Mouse (Mus musculus) kidney, postnatal 4 days (tissue): ENCODE data around the gene Ift81.
A peak's percentile ranks its signal among the peaks of the same experiment; 100 is the strongest.
"Not testable (repeated sequence)": the region's sequence is repeated elsewhere in the genome, so short reads cannot be mapped to it uniquely, and the experiment has no call there.

Experiments
- DNase-seq, 2 experiments: peaks; one replicate each; pipeline ENCODE4 v3.0.0; 2021; ENCODE audit warnings: mixed read lengths in 2 of 2

Gene Ift81

DNA sequence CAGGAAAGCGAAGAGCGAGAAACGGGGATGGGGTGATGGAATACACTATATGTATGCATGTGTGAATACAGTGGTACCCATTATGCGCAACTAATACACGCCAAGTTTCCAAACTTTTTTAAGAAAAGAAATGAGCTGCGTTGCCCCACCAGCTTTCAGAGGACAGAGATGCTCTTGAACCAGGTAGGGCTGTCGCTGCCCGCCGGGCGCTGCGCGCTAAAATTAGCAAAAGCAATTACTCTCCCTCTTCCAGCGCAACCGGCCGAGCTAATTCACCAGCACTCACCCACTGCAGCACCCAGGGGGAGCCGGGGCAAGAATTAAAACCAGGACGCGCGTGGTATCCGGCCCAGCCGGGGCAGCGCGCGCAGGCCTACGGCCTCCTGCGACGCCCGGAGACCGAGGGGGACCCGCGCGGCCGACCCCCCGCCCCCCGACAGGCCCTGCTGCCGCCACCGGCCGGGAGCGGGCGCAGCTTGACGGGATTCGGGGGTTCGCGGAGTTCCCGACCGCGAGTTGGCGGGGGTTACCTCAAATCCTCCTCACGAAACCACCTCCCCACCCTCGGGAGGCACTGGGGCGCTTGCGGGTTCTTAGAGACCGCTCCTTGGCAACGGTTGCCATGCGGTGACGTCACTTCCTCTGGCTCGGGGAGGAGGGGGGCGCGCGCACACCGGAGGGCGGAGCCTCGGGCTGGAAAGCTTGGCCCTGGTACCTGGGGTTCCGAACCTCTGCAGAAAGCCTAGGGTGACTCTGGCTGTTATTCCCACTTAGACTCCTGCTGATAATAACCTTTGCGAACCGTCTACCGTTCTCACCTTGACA lies at the start of gene Ift81:
Ift81 (minus strand) TSS at position 611 of the 825 bp plus-strand sequence.
- DNase-seq, result peak; percentile 98

DNA sequence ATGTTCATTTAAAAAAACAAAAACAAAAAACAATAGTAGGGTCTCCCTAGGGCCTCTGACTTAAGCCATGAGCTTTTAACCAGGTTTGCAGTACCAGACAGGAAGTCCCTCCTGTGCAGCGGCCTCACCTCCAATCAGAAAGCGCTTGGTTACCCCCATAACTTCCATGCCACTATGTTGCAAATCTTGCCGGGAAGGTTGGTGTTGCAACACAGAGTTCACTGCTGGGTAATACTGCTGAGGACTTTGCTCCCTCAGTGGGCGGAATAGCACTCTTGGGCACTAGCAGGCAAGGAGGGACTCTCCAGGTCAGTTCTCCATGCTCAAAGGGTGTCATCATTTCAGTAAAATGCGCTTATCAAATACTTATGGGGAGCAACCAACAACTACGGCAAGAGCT lies 48.2 kb upstream of the Ift81 start:
- DNase-seq, result no peak

DNA sequence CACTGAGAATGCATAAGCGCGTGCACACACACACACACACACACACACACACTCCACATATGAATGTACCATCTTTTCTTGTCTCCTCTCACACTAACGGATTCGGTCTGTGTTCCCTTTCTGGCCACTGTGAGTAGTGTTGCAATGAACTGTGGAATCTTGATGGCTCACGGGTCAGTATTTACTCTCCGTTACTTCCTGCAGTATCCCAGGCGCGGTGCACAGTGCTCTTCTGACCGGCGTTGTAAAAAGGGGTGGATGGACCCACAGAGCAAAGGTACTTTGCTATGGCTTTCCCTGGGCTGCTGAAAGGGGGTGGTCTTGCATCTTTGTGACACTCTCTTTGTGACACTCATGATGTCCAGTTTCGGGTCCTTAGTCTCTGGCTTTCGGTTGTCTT lies 42.5 kb upstream of the Ift81 start:
- DNase-seq, result no peak

DNA sequence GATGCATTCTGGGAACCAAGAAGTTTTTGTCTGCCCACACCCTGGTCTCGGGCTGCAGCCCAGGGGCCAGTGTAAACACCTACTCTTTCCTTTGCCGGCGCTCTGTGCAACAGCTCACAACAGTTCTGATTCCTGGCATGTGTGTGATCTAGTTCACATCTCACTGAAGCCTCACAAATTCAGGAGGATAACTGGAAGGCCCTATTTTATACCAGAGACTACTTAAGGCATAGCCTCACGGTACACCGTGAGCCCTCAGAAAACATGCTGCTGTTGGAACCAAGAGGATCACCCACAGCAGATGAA lies 39.9 kb upstream of the Ift81 start:
- no peak for DNase-seq

DNA sequence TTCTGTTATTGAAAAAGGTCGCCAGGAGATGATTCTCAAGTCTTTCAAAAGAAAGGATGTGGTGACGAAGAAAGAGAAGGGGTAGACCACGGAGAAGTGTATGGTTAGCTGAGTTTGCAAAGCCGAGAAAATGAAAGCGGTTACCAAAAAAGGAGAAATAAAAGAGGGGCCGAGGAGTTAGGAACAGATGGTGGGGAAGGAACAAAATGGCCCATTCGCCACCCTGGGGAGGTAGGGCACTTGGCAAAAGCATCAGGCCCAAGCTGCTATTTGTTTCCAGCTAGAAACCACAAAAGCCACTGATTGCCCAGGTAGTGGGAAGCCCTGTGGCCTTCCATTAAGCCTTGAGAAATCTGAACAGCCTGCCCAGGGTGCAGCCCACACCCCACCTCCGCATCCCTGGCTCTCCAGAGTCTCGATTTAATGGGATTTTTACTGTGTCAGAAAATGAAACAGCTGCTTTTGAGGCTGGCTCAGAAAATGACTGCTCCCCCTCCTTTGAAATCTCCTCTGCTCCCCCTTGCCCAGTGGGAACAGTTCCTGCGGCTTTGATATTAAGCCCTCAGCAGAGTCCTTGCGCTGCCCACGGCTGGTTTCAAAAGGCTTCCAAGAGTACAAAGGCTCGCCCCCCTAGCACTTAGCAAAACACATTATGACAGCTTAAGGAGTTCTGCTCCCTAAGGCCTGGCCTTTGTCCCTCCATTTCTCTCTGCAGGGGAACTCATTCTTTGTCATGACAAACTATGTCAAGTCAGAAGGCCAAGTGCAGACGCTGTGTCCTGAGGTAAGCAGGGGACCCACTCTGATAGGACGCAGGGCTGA lies 39.3 kb upstream of the Ift81 start:
- peak; percentile 43 to 59 for DNase-seq

DNA sequence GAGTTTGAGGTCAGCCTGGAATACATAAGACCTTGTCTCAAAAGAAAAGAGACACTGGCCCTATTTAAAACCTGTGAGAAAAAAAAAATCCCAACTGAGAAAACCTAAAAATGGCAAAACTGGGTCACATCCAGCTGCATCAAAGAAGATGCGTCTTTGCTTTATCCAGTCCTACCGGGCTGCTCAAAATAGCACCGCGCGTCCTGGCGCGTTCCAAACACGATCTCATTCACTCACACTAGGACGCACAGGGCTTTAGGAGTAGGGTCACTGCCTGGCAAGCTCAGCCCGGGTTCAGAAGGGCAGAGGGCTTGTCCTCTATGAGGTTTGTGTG lies 38.8 kb upstream of the Ift81 start:
- DNase-seq, result no peak

DNA sequence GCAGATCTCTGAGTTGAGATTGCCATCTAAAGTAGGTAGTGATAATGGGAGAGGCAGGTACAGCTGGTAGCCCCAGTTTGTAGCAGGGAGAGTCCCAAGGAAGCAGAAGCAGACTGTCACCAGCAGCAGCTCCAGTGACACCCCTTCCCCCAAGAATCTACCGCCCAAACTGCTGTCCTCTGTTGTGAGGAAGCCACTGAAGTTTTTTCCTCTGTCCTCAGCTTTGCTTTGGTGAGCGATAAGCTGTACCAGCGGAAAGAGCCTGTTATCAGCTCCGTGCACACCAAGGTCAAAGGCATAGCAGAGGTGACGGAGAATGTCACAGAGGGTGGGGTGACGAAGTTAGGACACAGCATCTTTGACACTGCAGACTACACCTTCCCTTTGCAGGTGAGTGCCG lies 38.2 kb upstream of the Ift81 start:
- DNase-seq, result no peak

DNA sequence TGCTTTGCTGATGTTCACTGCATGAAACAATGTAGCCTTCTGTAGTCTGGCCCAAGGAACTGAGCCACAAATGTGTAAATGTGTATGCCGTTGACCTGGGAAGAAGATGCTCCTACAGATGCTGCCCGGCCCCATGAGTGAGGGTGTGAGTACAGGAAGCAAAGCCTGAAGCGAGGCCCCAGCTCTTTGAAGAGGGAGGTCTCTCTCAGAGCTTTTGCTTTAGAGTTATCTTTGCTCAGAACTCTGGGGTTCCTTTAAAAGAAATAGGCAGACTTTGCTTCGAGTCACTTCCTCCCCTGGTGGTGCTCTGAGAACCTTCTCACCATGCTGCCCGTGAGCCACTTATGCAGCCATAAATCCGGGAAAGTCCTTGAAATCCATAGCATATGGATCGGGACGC lies 35.8 kb upstream of the Ift81 start:
- no peak for DNase-seq

DNA sequence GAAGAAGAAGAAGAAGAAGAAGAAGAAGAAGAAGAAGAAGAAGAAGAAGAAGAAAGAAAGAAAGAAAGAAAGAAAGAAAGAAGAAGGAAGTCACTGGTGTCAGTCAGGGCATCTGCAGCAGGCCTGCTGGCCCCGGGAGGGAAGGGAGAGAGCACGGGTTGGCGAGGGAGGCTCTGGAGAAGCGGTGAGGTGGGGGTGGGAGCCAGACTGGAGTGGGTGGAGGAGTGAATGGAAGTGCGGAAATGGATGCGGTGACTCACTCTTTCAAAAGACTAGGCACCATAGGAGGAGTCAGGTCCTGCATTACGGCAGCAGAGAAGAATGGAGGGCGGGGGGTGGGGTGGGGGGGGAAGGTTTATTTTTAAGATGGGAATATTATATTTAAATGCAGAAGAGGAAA lies 34.9 kb upstream of the Ift81 start:
- no peak for DNase-seq

DNA sequence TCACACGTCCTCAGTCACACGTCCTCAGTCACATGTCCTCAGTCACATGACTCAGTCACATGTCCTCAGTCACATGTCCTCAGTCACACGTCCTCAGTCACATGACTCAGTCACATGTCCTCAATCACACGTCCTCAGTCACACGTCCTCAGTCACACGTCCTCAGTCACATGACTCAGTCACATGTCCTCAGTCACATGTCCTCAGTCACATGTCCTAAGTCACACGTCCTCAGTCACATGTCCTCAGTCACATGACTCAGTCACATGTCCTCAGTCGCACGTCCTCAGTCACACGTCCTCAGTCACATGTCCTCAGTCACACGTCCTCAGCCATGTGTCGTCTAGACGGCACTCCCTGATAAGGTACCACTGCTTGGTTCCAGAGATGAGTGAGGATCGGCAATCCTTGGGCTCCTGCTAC lies 33.6 kb upstream of the Ift81 start:
- DNase-seq, result not testable (repeated sequence)

DNA sequence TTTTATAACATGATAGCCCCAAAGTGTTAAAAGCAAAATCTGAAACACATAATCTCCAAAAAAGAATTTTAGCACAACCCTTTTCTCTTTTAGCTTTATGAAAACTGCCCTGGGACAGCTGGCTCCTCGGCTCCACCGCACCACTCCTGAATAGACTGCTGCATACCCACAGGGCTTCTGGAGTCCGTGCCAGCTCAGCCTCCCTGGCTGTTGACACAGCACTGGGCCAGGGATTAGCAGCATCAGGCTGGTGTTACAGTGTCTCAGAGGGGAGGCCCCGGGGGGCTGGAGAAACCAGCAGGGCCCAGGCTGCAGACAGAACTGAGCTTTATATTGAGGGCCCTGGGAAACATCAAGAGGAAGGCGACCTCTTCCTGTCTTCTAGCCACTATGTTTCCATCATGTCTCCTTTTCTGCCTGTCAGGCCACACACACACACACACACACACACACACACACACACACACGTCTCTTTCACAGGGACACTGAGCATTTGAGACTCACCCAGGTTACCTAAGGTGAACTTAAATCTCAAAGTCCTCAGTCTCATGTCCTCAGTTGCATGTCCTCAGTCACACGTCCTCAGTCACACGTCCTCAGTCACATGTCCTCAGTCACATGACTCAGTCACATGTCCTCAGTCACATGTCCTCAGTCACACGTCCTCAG lies 33.1 kb upstream of the Ift81 start:
- DNase-seq, result no peak

DNA sequence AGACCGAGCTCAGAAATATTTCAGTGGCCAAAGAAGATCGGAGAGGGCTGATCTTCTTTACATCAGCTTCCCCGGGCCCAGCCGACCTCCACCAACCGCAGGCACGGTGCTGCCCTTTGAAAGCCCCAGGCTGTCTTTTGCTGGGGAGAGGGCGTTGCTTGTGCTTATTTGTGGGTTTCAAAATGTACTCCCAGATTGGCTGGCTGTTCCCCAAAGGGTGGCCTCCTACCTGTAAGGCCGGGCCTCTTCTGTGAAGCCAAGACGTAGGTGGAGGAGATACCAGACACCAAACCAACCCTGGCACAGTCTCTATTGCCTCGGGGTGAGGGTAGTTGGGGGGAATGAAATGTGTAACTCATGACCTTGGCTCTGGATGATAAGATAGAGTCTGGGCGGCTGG lies 31.7 kb upstream of the Ift81 start:
- DNase-seq, result no peak

DNA sequence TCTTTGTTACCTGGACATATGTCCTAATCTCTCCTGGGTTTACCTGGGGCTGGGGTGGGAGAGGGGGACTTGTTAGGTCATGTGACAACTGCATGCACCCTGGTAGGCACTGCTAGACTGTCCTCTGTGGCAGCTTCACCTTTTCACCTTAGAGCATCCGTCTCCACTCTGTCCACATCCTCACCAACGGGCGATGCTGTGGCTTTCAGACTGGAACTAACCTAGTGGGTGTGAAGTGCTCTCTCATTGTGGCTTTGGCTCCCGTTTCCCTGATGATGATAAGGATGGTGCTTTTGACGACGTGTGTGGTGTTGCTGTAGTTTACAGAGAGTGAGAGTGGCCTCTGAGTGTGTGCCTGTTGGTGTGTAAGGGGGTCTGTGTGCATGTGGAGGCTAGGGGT lies 31.0 kb upstream of the Ift81 start:
- no peak for DNase-seq

DNA sequence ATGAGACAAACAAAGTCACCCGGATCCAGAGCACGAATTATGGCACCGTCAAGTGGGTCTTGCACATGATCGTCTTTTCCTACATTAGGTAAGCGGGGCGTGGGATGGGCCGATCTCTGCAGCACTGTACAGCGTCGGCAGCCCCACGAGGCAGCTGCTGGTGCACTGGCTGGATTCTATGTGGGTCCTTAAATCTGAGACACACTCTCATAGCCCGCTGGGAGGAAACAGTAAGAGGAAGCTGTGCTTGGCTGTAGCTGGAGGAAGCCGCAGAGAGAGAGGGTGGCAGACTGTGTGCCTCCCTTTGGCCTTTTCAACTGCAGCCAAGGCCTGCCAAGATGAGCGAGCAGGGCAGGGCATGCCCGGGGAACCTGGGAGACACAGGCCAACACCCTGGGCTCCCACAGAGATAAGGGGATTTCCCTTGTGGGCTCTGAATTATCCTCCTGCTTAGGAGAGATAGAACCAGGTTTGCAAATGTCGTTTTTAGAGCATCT lies 29.8 kb upstream of the Ift81 start:
- peak; percentile 18 to 35 for DNase-seq

DNA sequence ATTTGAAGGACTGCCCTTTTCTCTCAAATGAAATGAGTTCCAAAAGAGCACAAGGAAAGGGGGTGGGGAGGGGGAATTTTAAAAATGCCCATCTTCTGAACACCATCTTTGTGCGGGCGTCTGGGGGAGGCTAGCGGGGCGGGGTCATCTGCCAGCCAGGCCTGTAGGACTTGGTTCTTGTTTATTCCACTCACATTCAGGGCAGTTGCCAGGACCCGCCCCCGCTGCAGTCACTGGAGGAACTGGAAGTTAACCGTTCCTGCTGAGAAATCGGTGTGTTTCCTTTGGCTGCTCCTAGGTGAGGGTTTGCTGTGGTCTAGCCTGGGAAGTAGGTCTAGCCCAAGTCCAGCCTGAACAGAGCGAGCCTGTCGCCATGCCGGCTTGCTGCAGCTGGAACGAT lies 29.4 kb upstream of the Ift81 start, which contains the start of gene P2rx7:
P2rx7 (plus strand) TSS at position 211 of the 400 bp plus-strand sequence.
- peak; percentile 58 to 72 for DNase-seq

DNA sequence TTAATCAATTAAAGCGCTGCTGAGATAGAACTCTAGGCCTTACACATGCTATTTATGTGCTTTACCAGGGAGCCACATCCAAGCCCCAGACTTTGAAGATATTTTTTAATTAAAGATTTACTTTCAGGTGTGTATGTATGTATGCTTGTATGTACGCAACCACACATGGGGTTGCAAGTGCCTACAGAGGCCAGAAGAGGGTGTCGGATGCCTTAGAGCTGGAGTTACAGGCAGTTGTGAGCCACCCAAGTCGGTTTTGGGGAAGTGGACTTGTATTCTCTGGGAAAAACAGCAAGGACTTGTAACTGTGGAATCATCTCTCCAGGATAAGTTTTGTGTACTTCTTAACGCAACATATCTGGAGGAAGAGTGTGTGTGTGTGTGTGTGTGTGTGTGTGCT lies 25.7 kb upstream of the Ift81 start:
- no peak for DNase-seq

DNA sequence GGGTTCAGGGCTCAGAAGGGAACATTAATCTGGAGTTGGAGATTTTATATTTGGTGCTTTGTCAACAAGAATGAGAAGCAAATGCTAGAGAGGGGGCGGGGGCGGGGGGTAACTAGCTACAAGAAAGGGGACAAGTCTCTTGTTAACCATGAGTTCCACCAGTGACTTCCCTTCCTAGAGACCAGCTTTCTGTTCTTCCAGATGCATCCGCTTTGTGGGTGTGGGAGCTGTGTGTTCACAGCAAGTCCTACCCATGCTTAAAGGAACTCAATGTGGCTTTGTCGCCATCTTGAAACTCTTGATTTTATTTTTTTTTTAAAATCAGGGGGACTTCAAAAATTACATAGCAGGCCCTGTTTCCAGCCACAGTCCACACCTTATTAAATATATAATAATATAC lies 25.2 kb upstream of the Ift81 start:
- no peak for DNase-seq

DNA sequence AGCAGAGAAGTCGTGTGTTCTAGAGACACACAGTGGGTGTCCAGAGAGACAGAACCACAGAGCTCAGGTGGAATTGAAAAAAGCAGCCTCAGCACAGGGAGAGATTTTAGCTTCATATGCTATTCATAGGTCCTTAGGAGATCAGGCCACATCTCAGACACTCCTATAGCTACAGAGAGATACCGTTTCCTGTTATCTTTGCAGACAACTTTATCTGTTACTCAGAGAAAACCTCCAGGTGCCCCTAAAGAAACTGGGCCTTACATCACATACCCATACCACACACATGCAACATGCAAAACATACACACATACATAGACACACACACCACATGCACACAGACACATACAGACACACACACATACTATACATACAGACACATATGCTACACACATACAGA lies 24.0 kb upstream of the Ift81 start:
- no peak for DNase-seq

DNA sequence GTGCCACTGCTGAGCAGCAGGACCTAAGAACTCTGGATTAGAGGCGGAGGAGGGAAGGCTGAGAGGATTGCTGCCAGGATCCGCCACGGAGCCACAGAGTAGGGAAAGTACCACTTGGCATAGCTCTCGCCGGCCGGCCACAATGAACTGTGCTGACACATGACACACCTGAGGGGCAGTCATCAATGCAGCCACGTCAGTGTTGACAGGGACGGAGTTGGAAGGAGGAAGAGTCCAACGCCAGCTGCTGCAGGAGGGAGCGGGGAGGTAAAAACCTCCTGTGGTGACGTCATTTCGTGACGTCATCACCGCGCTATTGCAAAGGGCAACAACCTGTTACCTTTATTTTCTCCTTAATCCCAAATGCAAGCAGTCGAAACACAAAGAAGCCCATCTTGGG lies 22.6 kb upstream of the Ift81 start:
- no peak for DNase-seq

DNA sequence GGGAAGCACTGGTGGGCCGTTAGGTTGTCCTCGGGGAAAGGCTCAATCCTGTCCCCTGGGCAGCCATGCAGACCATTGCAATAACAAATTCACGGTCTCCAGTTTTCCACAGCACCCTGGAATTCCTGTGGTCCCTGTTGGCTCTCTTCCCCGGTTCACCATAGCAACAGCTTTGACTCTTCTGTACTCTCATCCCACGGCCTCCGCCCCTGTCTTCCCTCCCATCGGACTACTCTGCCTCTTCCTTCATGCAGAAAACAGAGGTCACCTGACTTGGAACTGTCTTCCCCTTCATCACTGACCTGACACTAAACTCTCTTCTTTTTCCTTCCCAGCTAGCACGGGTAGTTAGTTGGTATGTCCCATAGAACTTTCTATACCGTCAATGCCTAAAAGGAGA lies 22.0 kb upstream of the Ift81 start:
- peak; percentile 26 to 46 for DNase-seq

DNA sequence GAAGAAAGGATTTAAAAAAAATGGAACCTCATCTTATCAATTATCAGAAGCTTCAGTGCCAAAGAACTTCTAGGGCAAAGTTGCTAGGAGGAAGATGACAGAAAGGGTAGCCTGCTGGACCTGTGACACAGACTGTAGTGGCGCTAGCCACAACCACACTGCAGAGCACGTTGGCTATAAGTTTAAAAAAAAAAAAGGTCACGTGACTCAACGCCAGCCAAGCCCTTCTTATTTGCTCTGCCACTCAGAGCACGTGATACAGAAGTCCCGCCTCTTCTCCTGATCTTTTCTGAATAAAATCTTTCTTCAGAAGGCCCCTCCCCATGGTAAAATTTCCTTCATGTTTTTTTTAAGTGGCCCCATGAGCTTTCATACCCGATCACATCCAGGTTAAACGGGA lies 20.9 kb upstream of the Ift81 start:
- no peak for DNase-seq

DNA sequence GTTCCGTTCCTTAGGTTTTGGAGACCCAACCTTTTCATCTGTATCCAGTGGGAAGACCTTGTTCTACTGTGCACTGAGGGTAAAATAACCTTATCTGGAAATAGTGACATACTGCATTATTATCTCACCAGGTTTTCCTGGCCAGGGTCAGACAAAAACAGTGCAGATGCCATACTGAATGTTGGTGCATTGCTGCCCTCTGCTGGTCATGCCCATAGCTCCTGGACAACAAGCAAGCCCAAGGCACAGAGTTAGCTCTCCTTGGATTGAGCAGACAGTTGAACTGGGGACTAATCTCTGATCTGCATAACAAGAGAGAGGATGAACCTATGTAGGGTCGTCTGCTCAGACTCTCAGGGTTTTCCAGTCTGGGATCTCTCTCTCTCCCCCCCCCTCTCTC lies 12.9 kb upstream of the Ift81 start:
- DNase-seq, result peak; percentile 95 to 96

DNA sequence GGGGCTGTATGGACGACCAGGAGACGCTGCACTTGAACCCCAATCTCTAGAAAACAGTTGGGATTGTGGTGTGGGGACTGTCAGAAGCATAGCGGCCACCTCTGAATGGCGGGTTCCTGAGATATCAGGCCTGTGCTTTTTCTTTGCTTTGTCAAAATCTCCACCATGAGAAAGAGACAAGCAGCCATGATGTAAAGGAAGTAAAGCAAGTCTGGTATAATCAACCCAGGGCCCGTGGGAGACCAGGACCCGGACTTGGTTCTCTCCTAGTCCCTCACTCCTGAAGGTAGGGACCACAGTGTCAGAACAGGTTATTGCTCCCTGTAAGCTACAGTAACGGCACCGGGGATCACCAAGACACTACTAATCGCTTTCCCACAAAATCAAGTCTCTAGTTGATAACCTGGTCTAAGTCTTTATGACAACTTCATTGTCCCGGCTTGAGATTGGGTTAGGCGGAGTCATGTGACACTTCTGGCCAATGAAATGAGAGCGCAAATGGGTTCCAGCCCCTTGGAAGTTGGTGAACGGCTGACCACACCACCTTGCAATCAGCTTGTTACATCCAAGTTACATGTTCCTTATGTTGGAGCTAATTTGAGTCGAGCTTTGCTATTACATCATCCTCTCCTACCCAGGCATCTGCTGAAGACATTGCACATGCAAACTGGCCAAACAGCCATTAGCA lies 11.4 kb upstream of the Ift81 start:
- DNase-seq, result no peak
